Mouse (Mus musculus): ENCODE results near the gene Spata32. TPM values are rescaled to one million over a fixed set of nuclear protein-coding genes. Genes with fewer than 3 reads are reported as not detected.

The Spata32 gene
- polyA plus RNA-seq, 1 experiment from 2014 or later = not detected

- H3K36me3 ChIP-seq (ENCODE audit: control insufficient read depth, insufficient read depth) = no peaks in the 10 kb centered on the region
- ATAC-seq (replicated peaks; ENCODE audit: extremely low read depth, insufficient read depth, low FRiP score) = peak; percentile 95
- peak overlapping the region; percentile 67 for H3K4me2 ChIP-seq (ENCODE audit: low read depth, low read length)
- peak overlapping the region; percentile 60 for H3K9ac ChIP-seq (ENCODE audit: low read length)
- peaks cover 6% of the 10 kb centered on the region for H3K4me1 ChIP-seq (ENCODE audit: control insufficient read depth, insufficient read depth, low read length)
- peak overlapping the region; percentile 46; the same call in 1 of the 2 replicates for H3K27ac ChIP-seq (ENCODE audit: low read length)
- H3K9me3 ChIP-seq (replicated peaks; ENCODE audit: control insufficient read depth, low read length) = no peaks in the 10 kb centered on the region
- no peaks in the 10 kb centered on the region for H3K27me3 ChIP-seq (ENCODE audit: control insufficient read depth, insufficient read depth, low read length)
- 2% methylated on average over 25 of the region's 25 CpGs for WGBS
- peak overlapping the region; percentile 44 for H3K4me3 ChIP-seq (ENCODE audit: low read length)
Observed at GRCm38 (mm10) chr11:103158621-103159478, 59.4 kb downstream of the Spata32 start.

Other genes with a start within 250 kb of the Spata32 start
- gene Nmt1, start 190.2 kb downstream of the Spata32 start, polyA plus RNA-seq (2015; fragmentation: Nextera tagmentation; extraction: Ambion mirVana) = 39.1 and 41.7 TPM in 2 replicates
- gene Dcakd, start 190.1 kb downstream of the Spata32 start, polyA plus RNA-seq (2015; fragmentation: Nextera tagmentation; extraction: Ambion mirVana) = 66.9 and 77.5 TPM in 2 replicates
- gene Plcd3, start 116.8 kb downstream of the Spata32 start, polyA plus RNA-seq (2015; fragmentation: Nextera tagmentation; extraction: Ambion mirVana) = 13.6 and 17.0 TPM in 2 replicates
- 21.5 and 21.8 TPM in 2 replicates for gene Acbd4, start 116.8 kb downstream of the Spata32 start, polyA plus RNA-seq (2015; fragmentation: Nextera tagmentation; extraction: Ambion mirVana)
- 2.9 TPM in 2 replicates for gene Hexim1, start 102.2 kb downstream of the Spata32 start, polyA plus RNA-seq (2015; fragmentation: Nextera tagmentation; extraction: Ambion mirVana)
- gene Hexim2, start 86.0 kb downstream of the Spata32 start, polyA plus RNA-seq (2015; fragmentation: Nextera tagmentation; extraction: Ambion mirVana) = 6.1 and 7.4 TPM in 2 replicates
- 4.0 and 7.6 TPM in 2 replicates for gene Fmnl1, start 47.3 kb downstream of the Spata32 start, polyA plus RNA-seq (2015; fragmentation: Nextera tagmentation; extraction: Ambion mirVana)
- gene 1700023F06Rik, start 9.9 kb downstream of the Spata32 start, polyA plus RNA-seq (2015; fragmentation: Nextera tagmentation; extraction: Ambion mirVana) = 0.17 and 0.25 TPM in 2 replicates
- gene Map3k14, start 49.0 kb upstream of the Spata32 start, polyA plus RNA-seq (2015; fragmentation: Nextera tagmentation; extraction: Ambion mirVana) = 3.0 and 4.8 TPM in 2 replicates
- gene Arhgap27, start 145.3 kb upstream of the Spata32 start, polyA plus RNA-seq (2015; fragmentation: Nextera tagmentation; extraction: Ambion mirVana) = 7.5 and 8.5 TPM in 2 replicates
- gene Plekhm1, start 194.3 kb upstream of the Spata32 start, polyA plus RNA-seq (2015; fragmentation: Nextera tagmentation; extraction: Ambion mirVana) = 5.9 and 6.1 TPM in 2 replicates